Mouse (Mus musculus) embryonic fibroblast, embryonic 13.5 days (primary cell): ENCODE data around the gene Actr1a. TPM values are rescaled to one million over a fixed set of nuclear protein-coding genes. Genes with fewer than 3 reads are reported as not detected.

Source experiments
- H3K27ac ChIP-seq: 2 replicates; pipeline ENCODE4 v1.5.1; 2012; ENCODE audit warnings: low read length, control low read depth, inconsistent platforms; ENCODE audit not compliant: insufficient read depth
- H3K4me1 ChIP-seq: 2 replicates; pipeline ENCODE4 v1.6.1; 2011; ENCODE audit warnings: low read length; ENCODE audit not compliant: control insufficient read depth, insufficient read depth
- H3K4me3 ChIP-seq: 2 replicates; pipeline ENCODE4 v1.5.1; 2011; ENCODE audit warnings: mild to moderate bottlenecking, control low read depth, low read length; ENCODE audit not compliant: insufficient read depth
- CTCF ChIP-seq: IDR thresholded peaks from 2 replicates; pipeline ENCODE4 v1.5.1; 2011; ENCODE audit warnings: mild to moderate bottlenecking, control low read depth, low read length, moderate library complexity, borderline replicate concordance; ENCODE audit not compliant: insufficient read depth
- POLR2A ChIP-seq: IDR thresholded peaks from 2 replicates; pipeline ENCODE4 v1.6.1; 2011; ENCODE audit warnings: low read depth, mild to moderate bottlenecking, control low read depth, low read length, moderate library complexity
- polyA plus RNA-seq: library from polyadenylated mRNA; stranded (reverse); fragments of >200 nt; gene quantifications from 2 replicates; pipeline ENCODE4 v1.2.4, GENCODE M21; 2011; ENCODE audit warnings: low read depth; ENCODE audit not compliant: missing spikeins, insufficient read length

Actr1a gene
- polyA plus RNA-seq, 1 experiment, result 117 TPM

DNA sequence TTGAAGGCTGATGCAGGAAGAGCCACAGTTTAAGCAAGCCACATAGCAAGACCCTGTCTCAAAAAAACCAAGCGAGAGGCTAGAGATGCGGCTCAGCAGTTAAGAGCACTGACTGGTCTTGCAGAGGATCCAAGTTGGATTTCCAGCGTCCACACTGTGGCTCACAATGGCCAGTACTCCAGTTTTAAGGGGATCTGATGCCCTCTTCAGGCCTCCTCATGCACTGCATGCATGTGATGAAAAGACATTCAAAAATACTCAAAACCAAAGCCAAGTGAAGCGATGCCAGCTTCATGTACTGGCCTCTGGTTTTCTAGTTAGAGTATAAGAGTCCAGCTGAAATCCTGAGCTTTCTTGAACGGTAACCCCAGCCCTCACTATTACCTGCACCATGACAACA, 5.7 kb downstream of the Actr1a start:
- H3K4me1 ChIP-seq, result 0 out of 2 replicates have a peak, but pooled peaks cover 3% of the 10 kb centered on the region
- H3K27ac ChIP-seq, result no peak overlapping the region
- H3K4me3 ChIP-seq, result no peak overlapping the region
- TF ChIP-seq CTCF (no peak), POLR2A (no peak)

DNA sequence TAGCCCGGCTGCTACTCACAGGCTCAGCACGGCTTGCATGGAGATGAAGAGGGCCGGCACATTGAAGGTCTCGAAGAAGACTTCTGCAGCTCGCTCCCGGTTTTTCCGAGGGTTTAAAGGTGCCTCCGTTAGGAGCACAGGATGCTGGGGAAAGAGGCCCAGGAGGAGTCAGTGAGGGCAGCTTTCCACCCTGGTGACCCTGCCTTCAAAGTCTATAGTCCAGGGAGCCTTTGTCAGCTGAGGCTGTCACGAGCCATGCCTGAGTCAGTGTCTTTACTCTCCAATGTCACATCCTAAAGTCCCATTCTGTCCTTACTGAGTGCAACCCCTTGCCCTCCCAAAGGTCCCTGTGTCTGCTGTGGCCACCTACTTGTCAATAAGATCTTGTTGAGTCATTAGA, 13.3 kb downstream of the Actr1a start:
- no peak for TF ChIP-seq CTCF
- TF ChIP-seq POLR2A, result no peak
- no peaks in the 10 kb centered on the region for H3K4me1 ChIP-seq
- H3K27ac ChIP-seq, result no peak overlapping the region
- H3K4me3 ChIP-seq, result no peak overlapping the region

DNA sequence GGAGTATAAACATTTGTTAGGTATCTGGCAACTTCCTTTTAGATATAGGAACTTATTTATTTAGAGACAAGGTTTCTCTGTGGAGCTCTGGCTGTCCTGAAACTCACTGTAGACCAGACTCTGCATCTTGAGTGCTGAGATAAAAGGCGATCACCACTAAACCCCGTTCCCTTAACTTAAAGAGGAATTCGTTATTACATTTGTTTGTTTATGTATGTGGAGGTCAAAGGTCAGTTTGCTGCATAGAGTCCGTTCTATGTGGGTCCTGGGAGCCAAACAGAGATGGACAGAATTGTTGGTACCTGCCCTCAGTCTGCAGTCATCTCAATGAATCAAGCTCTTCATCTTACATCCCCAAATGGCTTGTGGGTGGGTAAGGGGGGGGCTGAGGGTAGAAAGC, 19.7 kb downstream of the Actr1a start:
- H3K27ac ChIP-seq, result no peak overlapping the region
- no peak overlapping the region for H3K4me3 ChIP-seq
- no peaks in the 10 kb centered on the region for H3K4me1 ChIP-seq
- TF ChIP-seq POLR2A (no peak), CTCF (no peak)

- Histone ChIP-seq H3K27ac (no peak overlapping the region), H3K4me1 (no peaks in the 10 kb centered on the region), H3K4me3 (no peak overlapping the region)
- TF ChIP-seq POLR2A, result no peak
- no peak for TF ChIP-seq CTCF
Measured at GRCm38 (mm10) chr19:46375489-46375888, 20.1 kb downstream of the Actr1a start.

DNA sequence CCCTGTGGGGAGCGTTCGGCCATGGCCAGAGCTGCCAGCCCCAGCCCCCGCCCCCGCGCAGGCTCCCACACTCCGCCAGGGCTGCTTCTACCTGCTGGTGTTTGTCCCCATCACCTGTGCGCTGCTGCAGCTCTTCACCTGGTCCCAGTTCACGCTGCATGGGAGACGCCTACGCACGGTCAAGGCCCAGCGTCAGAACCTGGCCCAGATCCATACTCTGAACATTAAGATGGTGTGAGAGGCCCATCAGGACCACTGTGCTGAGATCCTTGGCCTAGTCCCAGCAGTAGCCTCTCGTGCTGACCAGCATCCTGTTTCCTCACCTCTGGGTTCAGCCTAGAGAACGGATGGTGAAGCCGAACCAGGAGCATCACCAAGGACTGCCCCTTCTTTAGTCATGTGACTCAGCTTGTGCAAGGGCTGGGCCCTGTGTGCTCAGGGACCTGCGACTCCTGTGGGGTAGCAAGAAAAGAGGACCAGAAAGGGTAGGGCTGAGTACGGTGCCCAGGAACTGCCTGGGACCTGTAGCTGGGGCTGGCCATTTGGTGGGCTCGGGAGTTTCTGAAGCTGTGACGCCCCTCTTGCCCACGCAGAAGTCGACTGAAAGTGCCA, 21.0 kb downstream of the Actr1a start:
- Histone ChIP-seq H3K4me3 (no peak overlapping the region), H3K27ac (no peak overlapping the region), H3K4me1 (no peaks in the 10 kb centered on the region)
- no peak for TF ChIP-seq CTCF

GRCm38 (mm10) chr19:46369204-46369603, 26.3 kb downstream of the Actr1a start:
- peak; percentile 72 for TF ChIP-seq CTCF
- no peak for TF ChIP-seq POLR2A
- Histone ChIP-seq H3K4me1 (0 out of 2 replicates have a peak, but pooled peaks cover 2% of the 10 kb centered on the region), H3K4me3 (no peak overlapping the region), H3K27ac (no peak overlapping the region)

GRCm38 (mm10) chr19:46367798-46368590, 27.6 kb downstream of the Actr1a start:
- no peak overlapping the region for H3K27ac ChIP-seq

DNA sequence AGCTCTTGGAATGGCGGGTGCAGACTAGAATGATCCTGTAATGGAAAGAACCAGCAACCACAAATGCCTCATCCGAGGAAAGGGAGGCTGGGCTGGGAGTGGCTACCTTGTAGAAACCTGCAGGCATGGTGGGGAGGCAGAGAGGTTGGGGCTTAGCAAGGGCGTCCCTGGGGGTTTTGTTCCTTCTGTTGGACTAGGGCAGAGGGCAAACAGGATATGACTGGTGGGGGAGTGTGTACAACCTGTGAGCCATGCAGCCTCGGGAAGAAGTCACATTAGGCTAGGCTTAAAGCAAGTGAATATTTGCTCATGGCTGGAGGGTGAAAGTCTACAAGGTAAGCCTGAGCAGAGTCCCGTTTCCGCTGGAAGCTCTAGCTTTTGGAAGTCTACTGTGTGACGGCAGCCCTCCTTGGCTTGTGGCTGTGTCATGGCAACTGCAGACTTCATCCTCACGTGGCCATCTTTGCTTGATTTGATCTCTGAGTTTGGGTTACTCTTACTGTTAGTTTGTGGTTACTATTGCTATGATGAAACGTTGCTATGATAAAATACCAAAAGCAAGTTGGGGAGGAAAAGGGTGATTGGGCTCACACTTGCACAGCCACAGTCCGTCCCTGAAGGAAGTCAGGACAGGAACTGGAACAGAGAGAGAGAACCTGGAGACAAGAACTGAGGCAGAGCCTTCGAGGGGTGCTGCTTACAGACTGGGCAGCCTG, 32.1 kb downstream of the Actr1a start:
- H3K27ac ChIP-seq, result no peak overlapping the region
- H3K4me3 ChIP-seq, result no peak overlapping the region
- no peak for TF ChIP-seq POLR2A
- TF ChIP-seq CTCF, result no peak
- H3K4me1 ChIP-seq, result no peaks in the 10 kb centered on the region

More at GRCm38 (mm10) chr19:46367798-46368590, 27.6 kb downstream of the Actr1a start:
- TF ChIP-seq POLR2A (no peak), CTCF (no peak)
- H3K4me1 ChIP-seq, result 0 out of 2 replicates have a peak, but pooled peaks cover 2% of the 10 kb centered on the region
- H3K4me3 ChIP-seq, result no peak overlapping the region

- TF ChIP-seq POLR2A, result no peak
- no peak for TF ChIP-seq CTCF
Measured at GRCm38 (mm10) chr19:46362104-46362503, 33.4 kb downstream of the Actr1a start.

GRCm38 (mm10) chr19:46358381-46358780, 37.2 kb downstream of the Actr1a start:
- Histone ChIP-seq H3K4me3 (no peak overlapping the region), H3K27ac (no peak overlapping the region), H3K4me1 (no peaks in the 10 kb centered on the region; the same call in 1 of the 2 replicates)
- TF ChIP-seq POLR2A (no peak), CTCF (no peak)

More at GRCm38 (mm10) chr19:46362104-46362503, 33.4 kb downstream of the Actr1a start:
- Histone ChIP-seq H3K4me3 (no peak overlapping the region), H3K27ac (no peak overlapping the region), H3K4me1 (no peaks in the 10 kb centered on the region; the same call in 1 of the 2 replicates)
